Mouse (Mus musculus) cerebellum, adult 2 months (tissue): Measurements from ENCODE around the gene Amh.

Source experiments
- CTCF ChIP-seq: fragments of 200-500 bp; IDR thresholded peaks from 2 replicates; pipeline ENCODE4 v1.5.1; 2011; ENCODE audit warnings: low read depth, mild to moderate bottlenecking, control low read depth, low read length, moderate library complexity, borderline replicate concordance; ENCODE audit not compliant: insufficient read depth
- POLR2A ChIP-seq: fragments of 200-500 bp; IDR thresholded peaks from 2 replicates; pipeline ENCODE4 v1.6.1; 2011; ENCODE audit warnings: low read length, control low read depth, borderline replicate concordance; ENCODE audit not compliant: insufficient read depth

DNA sequence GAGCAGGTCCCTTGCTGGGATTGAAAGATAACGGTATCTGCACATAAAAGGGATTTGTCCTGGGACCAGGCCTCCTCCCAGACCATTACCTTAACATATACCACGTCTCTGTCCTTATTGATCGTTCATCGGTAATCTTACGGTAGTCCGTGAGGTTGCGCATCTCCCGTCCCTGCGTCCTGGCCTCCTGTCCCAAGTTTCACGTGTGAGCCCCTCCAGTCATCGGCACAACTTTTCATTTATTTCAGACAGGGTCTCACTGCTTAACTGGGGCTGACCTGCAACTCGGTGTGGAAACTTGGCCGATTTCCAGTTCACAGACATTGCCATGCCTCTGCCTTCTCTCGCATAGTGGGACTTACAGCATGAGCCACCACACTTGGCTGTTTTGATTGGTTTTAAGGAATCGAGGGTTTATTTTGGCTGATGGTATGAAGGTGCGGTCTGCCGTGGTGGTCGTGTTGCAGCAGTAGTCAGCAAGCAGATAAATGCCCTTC lies 5.9 kb upstream of the Amh start:
- TF ChIP-seq CTCF, result no peak
- no peak for TF ChIP-seq POLR2A
